Mouse (Mus musculus): ENCODE measurements around the gene Ttll10.

DNA sequence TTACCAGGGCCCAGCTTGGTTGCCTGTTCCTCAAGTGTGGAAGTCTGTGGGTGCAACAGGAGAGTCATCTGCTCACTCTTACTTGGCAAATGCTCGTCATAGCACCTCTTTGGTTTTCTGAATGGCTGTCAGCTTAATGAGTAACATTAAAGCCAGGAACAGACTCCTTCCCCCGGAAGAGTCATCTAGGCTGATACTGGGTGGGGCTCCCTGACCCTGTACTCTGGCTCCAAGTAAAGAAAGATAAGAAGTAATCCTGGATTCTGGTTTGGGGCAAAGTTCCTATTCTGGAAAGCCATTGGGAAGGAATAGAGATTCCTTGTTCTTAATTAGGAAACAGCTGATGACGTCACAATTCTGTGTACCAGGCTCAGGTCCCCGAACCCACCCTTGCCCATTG, 5.1 kb downstream of the Ttll10 start:
- TF ChIP-seq POLR2A (IDR thresholded peaks at IDR 0.05; ENCODE audit: insufficient read depth, low read depth, low read length) (no peak), CTCF (IDR thresholded peaks at IDR 0.05; ENCODE audit: insufficient read depth, low read depth, low read length) (no peak)

Data from olfactory bulb, adult 2 months (tissue).